Mouse (Mus musculus) stomach, postnatal 0 days (tissue): ENCODE data around the gene Zfp775.

ENCODE experiments used
- CTCF ChIP-seq: IDR thresholded peaks from 2 replicates; pipeline ENCODE4 v1.5.1; 2016; ENCODE audit warnings: antibody characterized with exemption, low read depth, mild to moderate bottlenecking, moderate library complexity
- EP300 ChIP-seq: optimal IDR thresholded peaks from 2 replicates; pipeline ENCODE3; 2016; ENCODE audit warnings: antibody characterized with exemption

DNA sequence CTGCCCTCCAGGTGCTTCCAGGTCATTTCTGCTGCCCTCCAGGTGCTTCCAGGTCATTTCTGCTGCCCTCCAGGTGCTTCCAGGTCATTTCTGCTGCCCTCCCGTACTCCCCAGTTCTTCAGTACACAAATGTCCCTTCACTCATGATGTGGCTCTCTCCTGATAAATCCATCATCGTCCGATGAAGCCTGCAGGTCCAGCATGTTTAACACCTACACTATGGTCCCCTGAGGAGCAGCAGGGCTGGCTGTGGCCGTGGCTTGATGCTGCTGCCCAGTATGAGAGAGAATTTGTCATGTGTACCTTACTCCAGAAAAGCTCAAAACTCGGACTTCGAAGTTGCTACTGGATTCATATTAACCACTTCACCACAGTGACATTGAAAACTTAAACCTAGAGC, 39.5 kb downstream of the Zfp775 start:
- no peak for TF ChIP-seq CTCF
- no peak for TF ChIP-seq EP300
